Mouse (Mus musculus) limb, embryonic 15.5 days (tissue): Measurements from ENCODE around the gene Eno4. TPM values are rescaled to one million over a fixed set of nuclear protein-coding genes. Genes with fewer than 3 reads are reported as not detected.
A peak's percentile ranks its signal among the peaks of the same experiment; 100 is the strongest.
"Not testable (repeated sequence)": the region's sequence is repeated elsewhere in the genome, so short reads cannot be mapped to it uniquely, and the experiment has no call there.

Experiments
- ATAC-seq: fragments of 200-750 bp; cut with Nextera tagmentation; 2 replicates; pipeline ENCODE4 v1.8.0; 2017; ENCODE audit warnings: low read depth, moderate TSS enrichment; ENCODE audit not compliant: insufficient number of reproducible peaks, low FRiP score, low TSS enrichment
- H3K27ac ChIP-seq: fragments of 300-500 bp; sonication (generic); 2 replicates; pipeline ENCODE4 v1.5.1; 2015; ENCODE audit warnings: moderate library complexity, mild to moderate bottlenecking, inconsistent platforms
- H3K27me3 ChIP-seq: fragments of 300-500 bp; sonication (generic); 2 replicates; pipeline ENCODE4 v1.6.1; 2015; ENCODE audit warnings: inconsistent platforms
- H3K36me3 ChIP-seq: fragments of 300-500 bp; sonication (generic); 2 replicates; pipeline ENCODE4 v1.6.1; 2015; ENCODE audit warnings: inconsistent platforms
- H3K4me1 ChIP-seq: fragments of 300-500 bp; sonication (generic); 2 replicates; pipeline ENCODE4 v1.6.1; 2015; ENCODE audit warnings: inconsistent platforms
- H3K4me2 ChIP-seq: fragments of 300-500 bp; sonication (generic); 2 replicates; pipeline ENCODE4 v1.6.1; 2015; ENCODE audit warnings: mild to moderate bottlenecking, inconsistent platforms
- H3K4me3 ChIP-seq: fragments of 300-500 bp; sonication (generic); 2 replicates; pipeline ENCODE4 v1.5.1; 2015; ENCODE audit warnings: mild to moderate bottlenecking, inconsistent platforms
- H3K9ac ChIP-seq: fragments of 300-500 bp; sonication (generic); 2 replicates; pipeline ENCODE4 v1.6.1; 2015; ENCODE audit warnings: inconsistent platforms
- H3K9me3 ChIP-seq: fragments of 300-500 bp; sonication (generic); 2 replicates; pipeline ENCODE4 v1.6.1; 2016; ENCODE audit warnings: inconsistent platforms
- WGBS: fragments of 180-500 bp; shearing (Covaris S2); methylation state at CpG from one replicate; pipeline ENCODE4 v1.1.7; 2015; 5-methylcytosine and 5-hydroxymethylcytosine counted together
- polyA plus RNA-seq: library from polyadenylated mRNA; unstranded; fragments of >200 nt; fragmentation: Nextera tagmentation; extraction: Ambion mirVana; gene quantifications from 2 replicates; pipeline ENCODE4 v1.2.1, GENCODE M21; 2015

Gene Eno4
- polyA plus RNA-seq: 0.16 and 0.32 TPM in 2 replicates

DNA sequence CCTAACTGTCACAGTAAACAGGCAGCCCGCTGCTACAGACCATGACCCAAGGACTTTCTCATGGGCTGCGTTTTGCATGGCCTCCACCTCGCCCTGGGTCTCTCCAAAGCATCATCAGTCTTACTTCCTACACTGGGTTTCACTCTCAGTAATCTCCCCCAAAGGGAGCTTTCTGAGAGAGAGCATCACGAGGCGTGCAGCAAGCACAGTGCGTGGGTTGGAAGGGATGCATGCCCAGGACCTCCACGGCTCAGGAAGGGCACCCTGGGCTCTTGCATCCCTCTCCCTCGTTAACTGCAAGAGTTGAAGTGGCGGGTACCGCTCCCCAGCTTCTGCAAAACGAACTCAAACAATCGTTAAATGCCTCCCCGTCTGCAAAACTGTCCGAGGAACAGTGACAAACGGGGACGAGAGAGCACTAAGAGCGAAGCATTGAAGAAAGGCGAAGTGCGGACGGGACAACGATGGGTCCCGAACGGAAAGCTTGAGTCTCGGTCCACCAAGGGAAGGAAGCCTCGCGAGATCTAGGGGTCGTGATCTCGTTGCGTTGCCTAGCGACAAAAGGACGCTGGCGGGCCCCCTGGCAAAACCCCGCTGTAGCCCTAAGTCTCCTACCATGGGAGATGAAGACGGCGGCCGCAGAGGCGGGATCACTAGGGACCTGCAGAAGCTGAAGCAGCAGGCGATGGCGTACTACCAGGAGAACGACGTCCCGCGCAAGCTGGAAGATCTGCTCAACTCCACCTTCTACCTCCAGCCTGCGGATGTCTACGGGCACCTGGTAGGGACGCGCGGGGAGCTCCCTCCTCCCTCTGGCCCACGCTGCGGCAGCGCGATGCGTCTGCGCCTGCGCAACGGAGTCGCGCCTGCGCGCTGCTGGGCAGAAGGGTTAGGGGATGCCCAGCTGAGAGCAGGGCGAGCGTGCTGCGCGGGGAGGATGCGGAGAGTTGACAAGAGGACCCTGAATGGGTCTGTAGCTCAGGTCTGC is at the start of gene Eno4, which contains the start of gene Hspa12a:
TSS of gene Eno4 (plus strand) at position 585 of the 988 bp plus-strand sequence.
TSS of gene Hspa12a (minus strand) at position 814 of the 988 bp plus-strand sequence.
- Histone ChIP-seq H3K9ac (peak within 1 kb of the TSS; percentile 63), H3K27me3 (peaks cover 6% of the 10 kb centered on the region; the same call in 1 of the 2 replicates), H3K4me1 (peaks cover 15% of the 10 kb centered on the region), H3K4me2 (peak within 1 kb of the TSS; percentile 95), H3K9me3 (no peaks in the 10 kb centered on the region), H3K27ac (peak within 1 kb of the TSS; percentile 82), H3K36me3 (no peaks in the 10 kb centered on the region), H3K4me3 (peak within 1 kb of the TSS; percentile 67)
- WGBS: under 1% methylated on average over 59 of the region's 65 CpGs
- peak; percentile 93 for ATAC-seq

DNA sequence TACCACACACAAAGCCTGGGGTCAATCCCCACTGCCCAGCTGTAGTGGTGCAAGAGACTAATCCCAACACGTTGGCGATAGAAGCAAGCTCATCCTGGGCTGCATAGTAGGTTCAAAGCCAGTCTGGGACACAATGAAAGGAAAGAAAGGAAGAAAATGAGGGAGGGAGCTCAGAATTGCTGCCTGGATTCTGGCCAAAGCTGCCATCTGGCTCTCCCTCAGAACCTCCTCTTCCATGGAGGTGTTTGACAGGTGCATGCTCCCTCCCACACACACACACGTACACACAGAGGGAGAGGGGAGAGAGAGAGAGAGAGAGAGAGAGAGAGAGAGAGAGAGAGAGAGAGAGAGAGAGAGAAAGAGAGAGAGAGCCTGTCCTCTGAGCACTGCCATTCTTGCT is 47.0 kb upstream of the Eno4 start:
- Histone ChIP-seq H3K9me3 (no peaks in the 10 kb centered on the region), H3K4me2 (no peak overlapping the region), H3K9ac (no peak overlapping the region), H3K4me1 (no peaks in the 10 kb centered on the region), H3K27me3 (no peaks in the 10 kb centered on the region), H3K4me3 (no peak overlapping the region), H3K27ac (no peak overlapping the region), H3K36me3 (no peaks in the 10 kb centered on the region)
- WGBS: 56% methylated on average over 3 of the region's 3 CpGs
- no peak for ATAC-seq

DNA sequence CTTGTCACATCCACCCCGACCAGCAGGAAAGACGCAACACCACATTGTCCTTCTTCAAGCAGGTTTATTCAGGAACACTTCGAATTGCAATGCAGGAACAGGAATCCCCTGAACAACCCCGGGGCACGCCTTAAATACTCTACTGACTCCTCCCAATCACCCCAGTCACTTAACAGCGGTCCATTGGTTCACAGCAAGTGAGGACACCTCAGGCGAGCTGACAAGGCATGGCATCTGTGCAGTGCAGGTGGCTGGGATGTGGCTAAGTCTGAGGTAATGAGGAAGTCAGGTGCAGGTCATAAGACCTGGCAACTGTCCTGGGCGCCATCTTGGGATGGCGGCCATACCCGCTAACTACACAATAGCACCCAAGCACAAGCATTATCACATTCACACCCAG is 42.8 kb upstream of the Eno4 start:
- not testable (repeated sequence) for H3K4me1 ChIP-seq, H3K4me3 ChIP-seq, H3K36me3 ChIP-seq, H3K4me2 ChIP-seq, H3K27ac ChIP-seq, H3K9me3 ChIP-seq, H3K9ac ChIP-seq, ATAC-seq, H3K27me3 ChIP-seq
- 86% methylated on average over 10 of the region's 10 CpGs for WGBS

DNA sequence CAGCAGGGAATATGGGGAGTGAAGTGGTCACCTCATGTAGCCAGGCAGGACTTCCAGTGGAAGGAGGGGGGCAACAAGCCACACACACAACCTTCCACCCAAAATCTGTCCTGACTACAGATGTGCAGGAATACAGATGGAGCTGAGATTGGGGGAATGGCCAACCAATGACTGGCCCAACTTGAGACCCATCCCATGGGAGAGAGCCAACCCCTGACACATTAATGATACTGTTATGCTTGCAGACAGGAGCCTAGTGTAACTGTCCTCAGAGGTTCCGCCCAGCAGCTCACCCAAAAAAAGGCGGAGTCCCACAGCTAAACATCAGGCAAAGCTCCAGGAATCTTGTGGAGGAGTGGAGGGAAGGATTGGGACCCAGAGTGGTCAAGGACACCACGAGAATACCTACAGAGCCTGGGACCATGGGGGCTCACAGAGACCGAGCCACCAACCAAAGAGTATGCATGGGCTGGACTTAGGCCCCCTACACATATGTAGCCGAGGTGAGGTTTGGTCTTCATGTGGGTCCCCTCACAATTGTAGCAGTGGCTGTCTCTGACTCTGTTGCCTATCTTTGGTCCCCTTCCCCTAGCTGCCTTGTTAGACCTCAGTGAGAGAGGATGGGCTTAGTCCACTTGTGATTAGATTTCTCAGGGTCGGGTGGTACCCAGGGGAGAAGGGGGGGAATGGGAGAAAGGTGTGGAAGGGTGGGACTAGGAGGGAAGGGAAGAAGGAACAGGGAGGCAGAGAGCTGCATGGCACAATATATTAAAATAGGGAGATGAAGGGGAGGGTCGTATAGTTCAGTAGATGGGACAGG is 39.9 kb upstream of the Eno4 start:
- no peak overlapping the region for H3K9ac ChIP-seq
- peaks cover 9% of the 10 kb centered on the region; the same call in 1 of the 2 replicates for H3K27me3 ChIP-seq
- H3K9me3 ChIP-seq: no peaks in the 10 kb centered on the region
- H3K36me3 ChIP-seq: no peaks in the 10 kb centered on the region
- WGBS: 59% methylated on average over 7 of the region's 7 CpGs
- ATAC-seq: no peak
- no peaks in the 10 kb centered on the region for H3K4me1 ChIP-seq
- peak overlapping the region; percentile 32 for H3K4me3 ChIP-seq
- peak overlapping the region; percentile 43 for H3K4me2 ChIP-seq
- H3K27ac ChIP-seq: no peak overlapping the region

DNA sequence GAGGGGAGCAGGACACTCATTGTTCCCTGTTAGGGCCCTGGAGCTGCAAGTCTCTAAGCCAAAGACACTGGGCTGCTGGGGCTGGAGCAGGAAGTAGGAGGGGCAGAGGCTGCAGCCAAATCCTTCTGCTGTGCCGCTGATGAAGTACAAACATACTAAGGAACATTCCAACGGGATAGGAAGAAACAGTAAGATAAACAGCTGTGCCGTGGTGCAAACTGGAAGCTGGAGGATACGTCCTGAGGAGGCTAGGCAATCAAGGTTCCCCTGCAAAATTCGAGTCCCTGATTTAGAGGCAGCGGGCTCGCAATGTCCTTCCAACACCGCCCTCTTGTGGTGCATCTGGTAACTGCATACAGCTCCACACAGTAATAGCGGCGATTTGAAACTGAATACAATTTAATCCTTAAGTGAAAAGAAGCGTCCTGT is 39.3 kb upstream of the Eno4 start:
- WGBS: 3% methylated on average over 11 of the region's 11 CpGs
- H3K27me3 ChIP-seq: peaks cover 9% of the 10 kb centered on the region; the same call in 1 of the 2 replicates
- H3K4me1 ChIP-seq: no peaks in the 10 kb centered on the region
- no peaks in the 10 kb centered on the region for H3K9me3 ChIP-seq
- peak; percentile 24; the same call in 1 of the 2 replicates for ATAC-seq
- no peak overlapping the region for H3K27ac ChIP-seq
- no peaks in the 10 kb centered on the region for H3K36me3 ChIP-seq
- H3K4me3 ChIP-seq: peak overlapping the region; percentile 32
- H3K4me2 ChIP-seq: peak overlapping the region; percentile 43
- H3K9ac ChIP-seq: no peak overlapping the region

DNA sequence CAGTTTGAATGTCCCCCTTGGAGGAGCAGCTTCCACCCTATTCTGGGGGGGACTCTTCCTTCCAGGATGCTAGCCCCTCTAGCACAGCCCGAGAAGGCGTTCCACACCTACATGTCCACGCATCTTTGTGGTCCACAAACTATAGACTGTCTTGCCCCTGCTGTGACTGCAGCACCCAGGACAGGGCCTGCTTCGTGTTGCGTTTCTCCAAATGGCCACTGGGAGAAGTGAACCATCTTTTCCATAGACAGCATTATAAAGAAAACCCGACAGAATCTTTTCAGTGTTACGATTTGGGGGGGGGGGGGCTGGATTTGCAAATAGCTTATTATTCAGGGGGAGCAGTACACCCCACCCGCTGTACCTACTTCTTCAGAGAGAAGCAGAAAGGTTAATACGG is 36.5 kb upstream of the Eno4 start:
- Histone ChIP-seq H3K4me2 (no peak overlapping the region), H3K36me3 (no peaks in the 10 kb centered on the region), H3K4me1 (0 out of 2 replicates have a peak, but pooled peaks cover 5% of the 10 kb centered on the region), H3K27me3 (peaks cover 9% of the 10 kb centered on the region; the same call in 1 of the 2 replicates), H3K4me3 (no peak overlapping the region), H3K27ac (no peak overlapping the region), H3K9ac (no peak overlapping the region), H3K9me3 (no peaks in the 10 kb centered on the region)
- no peak for ATAC-seq
- 49% methylated on average over 9 of the region's 9 CpGs for WGBS

DNA sequence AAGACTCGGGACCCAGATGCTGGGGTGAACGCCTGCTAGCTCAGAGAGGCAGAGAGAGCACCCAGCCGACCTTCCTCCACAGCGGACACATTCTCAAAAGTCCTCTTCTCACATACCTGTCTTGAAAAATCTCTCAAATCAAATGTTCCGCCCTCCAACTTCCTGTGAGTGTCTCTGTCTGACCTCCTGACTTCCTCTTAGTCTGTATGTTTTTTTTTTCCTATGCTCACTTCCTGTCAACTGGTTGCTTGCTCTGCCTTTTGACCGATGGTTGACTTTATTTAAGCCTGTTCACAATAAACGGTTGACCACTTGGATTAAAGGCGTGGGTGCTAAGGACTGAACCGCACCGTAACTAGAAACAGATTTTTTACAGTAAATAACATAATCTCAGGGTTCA is 35.2 kb upstream of the Eno4 start:
- Histone ChIP-seq H3K9me3 (no peaks in the 10 kb centered on the region), H3K4me2 (no peak overlapping the region), H3K36me3 (no peaks in the 10 kb centered on the region), H3K9ac (no peak overlapping the region), H3K27me3 (peaks cover 13% of the 10 kb centered on the region), H3K4me3 (no peak overlapping the region), H3K4me1 (0 out of 2 replicates have a peak, but pooled peaks cover 5% of the 10 kb centered on the region), H3K27ac (no peak overlapping the region)
- WGBS: 67% methylated on average over 10 of the region's 10 CpGs
- ATAC-seq: no peak

DNA sequence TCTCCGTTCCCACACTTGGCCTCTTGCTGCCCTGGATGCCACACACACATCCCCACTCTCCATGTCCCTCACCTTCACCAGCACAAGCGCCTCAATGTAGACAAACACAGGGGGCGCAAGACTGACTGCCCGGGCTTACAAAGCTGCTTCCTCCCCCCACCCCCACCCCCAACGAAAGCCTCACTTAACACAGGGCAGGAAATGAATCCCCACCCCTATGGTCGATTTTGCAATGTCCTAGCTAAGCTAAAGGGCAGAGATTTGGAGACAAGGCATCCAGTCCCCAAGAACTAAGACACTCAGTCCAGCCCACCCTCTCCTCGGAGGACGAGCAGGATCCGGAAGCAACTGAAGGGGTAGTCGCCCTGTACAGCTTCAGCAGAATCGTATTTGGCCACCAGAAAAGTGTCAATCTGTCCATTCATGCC is 32.3 kb upstream of the Eno4 start:
- WGBS: 2% methylated on average over 11 of the region's 11 CpGs
- 0 out of 2 replicates have a peak overlapping the region, but pooled peaks have one; percentile 14 for H3K9ac ChIP-seq
- peaks cover 13% of the 10 kb centered on the region for H3K27me3 ChIP-seq
- no peak; the same call in 1 of the 2 replicates for ATAC-seq
- peak overlapping the region; percentile 51 for H3K4me2 ChIP-seq
- no peaks in the 10 kb centered on the region for H3K9me3 ChIP-seq
- no peak overlapping the region for H3K27ac ChIP-seq
- H3K4me3 ChIP-seq: peak overlapping the region; percentile 42
- no peaks in the 10 kb centered on the region for H3K36me3 ChIP-seq
- 0 out of 2 replicates have a peak, but pooled peaks cover 5% of the 10 kb centered on the region for H3K4me1 ChIP-seq

DNA sequence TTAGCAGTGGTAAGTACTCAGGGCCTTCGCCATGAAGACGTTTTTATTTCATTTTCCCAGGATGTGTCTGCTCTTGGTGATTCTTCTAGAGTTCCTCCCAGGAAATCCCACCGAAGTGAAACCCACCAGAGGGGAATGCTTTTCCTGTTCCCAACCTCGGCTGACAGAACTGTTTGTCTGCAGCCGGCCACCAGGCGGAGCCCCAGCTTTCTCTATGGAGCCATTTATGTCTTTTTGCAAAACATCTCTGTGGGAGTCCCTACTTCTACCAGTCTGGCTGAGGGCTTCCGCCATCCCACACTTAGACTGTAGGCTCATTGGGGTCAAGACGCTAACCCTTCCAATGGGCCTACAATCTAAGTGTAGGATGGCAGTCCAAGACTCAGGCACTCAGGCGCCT is 31.8 kb upstream of the Eno4 start:
- 10% methylated on average over 9 of the region's 9 CpGs for WGBS
- ATAC-seq: no peak
- H3K9ac ChIP-seq: 0 out of 2 replicates have a peak overlapping the region, but pooled peaks have one; percentile 14
- peak overlapping the region; percentile 42 for H3K4me3 ChIP-seq
- no peaks in the 10 kb centered on the region for H3K9me3 ChIP-seq
- peak overlapping the region; percentile 51 for H3K4me2 ChIP-seq
- 0 out of 2 replicates have a peak, but pooled peaks cover 5% of the 10 kb centered on the region for H3K4me1 ChIP-seq
- no peak overlapping the region for H3K27ac ChIP-seq
- H3K27me3 ChIP-seq: peaks cover 9% of the 10 kb centered on the region
- H3K36me3 ChIP-seq: no peaks in the 10 kb centered on the region

DNA sequence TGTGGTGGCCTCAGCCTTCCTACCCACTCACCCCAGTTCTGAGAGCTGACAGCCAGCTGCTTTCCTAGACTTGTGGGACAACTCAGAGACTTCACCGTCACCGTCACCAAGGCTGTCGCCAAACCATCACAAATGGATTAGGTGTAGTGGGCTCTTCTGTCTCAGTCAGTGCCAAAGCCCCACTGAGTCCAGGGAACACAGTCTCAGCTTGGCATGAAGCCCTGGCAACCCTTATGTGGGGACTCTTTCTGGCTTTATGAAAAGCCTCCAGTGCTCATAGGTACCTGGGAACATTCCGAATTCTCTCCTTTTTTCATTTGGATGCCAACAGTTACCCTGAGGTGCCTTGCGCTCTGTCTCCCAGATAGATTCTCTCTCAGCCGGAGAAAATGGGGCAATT is 29.9 kb upstream of the Eno4 start:
- Histone ChIP-seq H3K4me3 (no peak overlapping the region), H3K4me1 (0 out of 2 replicates have a peak, but pooled peaks cover 5% of the 10 kb centered on the region), H3K9me3 (no peaks in the 10 kb centered on the region), H3K36me3 (no peaks in the 10 kb centered on the region), H3K27ac (no peak overlapping the region), H3K4me2 (no peak overlapping the region), H3K9ac (no peak overlapping the region), H3K27me3 (peaks cover 22% of the 10 kb centered on the region)
- no peak for ATAC-seq
- WGBS: 78% methylated on average over 6 of the region's 6 CpGs

DNA sequence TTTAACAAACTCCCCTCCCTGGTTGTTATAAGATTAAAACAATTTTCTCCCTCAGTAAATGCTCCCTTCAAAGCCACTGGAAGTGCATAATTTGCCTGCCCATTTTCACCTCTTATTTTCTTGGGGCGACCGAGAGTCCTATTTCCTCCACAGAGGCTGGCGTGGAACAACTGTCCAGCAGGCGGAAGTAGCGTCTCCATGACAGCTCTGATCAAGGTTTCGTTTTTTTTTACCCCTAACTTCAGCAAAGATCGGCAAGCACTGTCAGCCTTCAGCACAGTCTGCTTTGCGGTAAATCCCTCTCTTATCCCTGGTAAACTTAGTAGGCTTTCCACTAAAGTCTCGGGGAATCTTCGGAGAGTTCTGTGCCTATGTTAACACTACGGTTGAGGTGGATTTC is 24.6 kb upstream of the Eno4 start:
- Histone ChIP-seq H3K27me3 (peaks cover 30% of the 10 kb centered on the region), H3K4me2 (no peak overlapping the region), H3K4me1 (no peaks in the 10 kb centered on the region), H3K36me3 (no peaks in the 10 kb centered on the region), H3K9me3 (no peaks in the 10 kb centered on the region), H3K4me3 (0 out of 2 replicates have a peak overlapping the region, but pooled peaks have one; percentile 5), H3K9ac (no peak overlapping the region), H3K27ac (no peak overlapping the region)
- no peak for ATAC-seq
- WGBS: 9% methylated on average over 11 of the region's 11 CpGs
